Mouse (Mus musculus): ENCODE data around the gene Slfn2. TPM values are rescaled to one million over a fixed set of nuclear protein-coding genes. Genes with fewer than 3 reads are reported as not detected.

The Slfn2 gene
- polyA plus RNA-seq (2012; rRNA removed): 3.1 and 4.6 TPM in 2 replicates

DNA sequence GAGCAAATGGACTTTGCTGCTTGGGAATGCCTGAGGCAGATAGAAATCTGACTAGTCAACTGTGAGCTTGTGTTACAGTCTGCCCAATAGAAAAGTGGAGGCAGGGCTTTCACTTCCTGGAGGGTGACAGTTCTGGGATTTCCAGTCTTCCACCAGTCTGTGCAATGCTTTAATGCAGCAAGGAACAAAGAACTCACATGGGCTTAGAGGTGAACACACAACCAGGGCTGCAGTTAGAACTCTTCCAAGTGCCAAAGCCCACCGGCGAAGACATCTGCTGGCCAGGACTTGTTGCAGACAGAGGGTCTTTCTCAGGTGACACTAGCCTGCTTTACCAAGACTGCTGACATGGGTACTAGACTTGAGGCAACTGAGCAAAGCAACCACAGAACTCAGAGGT lies at the start of gene Slfn2:
Gene Slfn2 (plus strand): TSS at position 167 of the 400 bp plus-strand sequence.

DNA sequence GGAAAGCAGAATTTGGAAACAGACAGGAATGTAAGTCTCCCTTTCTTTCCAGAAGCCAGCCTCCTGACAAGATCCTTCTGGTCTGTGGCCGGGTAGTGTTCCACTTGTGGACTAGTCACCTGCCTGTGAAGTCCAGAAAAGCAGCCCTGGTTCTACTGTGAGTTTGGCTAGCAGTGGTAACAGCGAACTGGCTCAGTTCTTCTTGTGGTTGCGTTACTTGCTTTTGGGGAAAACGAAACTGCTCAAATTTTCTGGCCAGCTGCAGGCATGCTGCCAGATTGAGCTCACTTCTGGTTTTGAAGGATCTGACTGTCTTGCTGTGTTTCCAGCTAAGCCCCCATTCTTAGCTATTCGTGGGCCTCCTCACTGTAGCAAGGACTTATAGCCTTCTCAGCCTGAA lies 44.3 kb upstream of the Slfn2 start, which contains the start of gene Slfn8:
Gene Slfn8 (minus strand): TSS at position 190 of the 400 bp plus-strand sequence.

DNA sequence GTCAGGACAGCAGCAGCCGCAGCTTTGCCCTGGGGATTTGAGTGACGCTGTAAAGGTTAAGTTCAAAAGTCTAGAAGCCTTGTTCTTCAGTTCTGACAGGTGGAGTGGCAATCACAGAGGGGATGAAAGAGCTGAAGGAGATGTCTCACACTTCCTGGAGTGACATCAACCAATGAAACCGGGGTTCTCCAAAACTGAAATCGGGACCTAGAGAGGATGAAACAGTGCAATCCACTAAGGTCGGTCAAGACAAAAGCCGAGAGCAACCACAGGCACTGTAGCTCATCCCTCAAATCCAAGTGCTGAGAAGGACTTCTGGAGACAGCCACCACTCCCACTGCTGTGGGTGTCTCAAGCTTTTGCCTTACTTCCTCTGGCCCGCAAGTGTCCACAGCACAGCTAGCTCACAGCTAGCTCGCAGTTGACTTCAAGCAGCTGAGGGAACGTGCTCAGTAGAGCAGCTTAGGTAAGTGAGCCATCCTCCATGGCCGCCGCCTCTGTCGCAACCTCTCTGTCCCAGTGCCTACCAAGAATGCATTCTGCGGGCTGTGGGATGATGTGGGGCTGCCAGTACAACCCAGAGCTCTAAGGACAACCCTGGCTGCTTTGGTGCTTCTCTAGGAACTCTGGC lies 51.8 kb downstream of the Slfn2 start, which contains the start of gene Slfn1:
Gene Slfn1 (plus strand): TSS at position 253 of the 631 bp plus-strand sequence.

Other genes starting within 250 kb of the Slfn2 start
- gene Rffl, start 193.9 kb upstream of the Slfn2 start, polyA plus RNA-seq (2012; rRNA removed): 11.4 and 14.6 TPM in 2 replicates
- 2.7 and 3.3 TPM in 2 replicates for gene Rad51d, start 174.5 kb upstream of the Slfn2 start, polyA plus RNA-seq (2012; rRNA removed)
- gene Fndc8, start 173.0 kb upstream of the Slfn2 start, polyA plus RNA-seq (2012; rRNA removed): 0.06 and 0.08 TPM in 2 replicates
- 24.3 and 27.1 TPM in 2 replicates for gene Nle1, start 156.7 kb upstream of the Slfn2 start, polyA plus RNA-seq (2012; rRNA removed)
- gene Unc45b, start 154.6 kb upstream of the Slfn2 start, polyA plus RNA-seq (2012; rRNA removed): 0.22 and 0.78 TPM in 2 replicates
- 0.69 and 1.2 TPM in 2 replicates for gene Slfn5, start 113.8 kb upstream of the Slfn2 start, polyA plus RNA-seq (2012; rRNA removed)
- gene Slfn9, start 73.3 kb upstream of the Slfn2 start, polyA plus RNA-seq (2012; rRNA removed): 4.3 and 5.4 TPM in 2 replicates
- 0.26 and 0.45 TPM in 2 replicates for gene Slfn8, start 44.3 kb upstream of the Slfn2 start, polyA plus RNA-seq (2012; rRNA removed)
- 0.21 TPM in 2 replicates for gene Slfn1, start 51.7 kb downstream of the Slfn2 start, polyA plus RNA-seq (2012; rRNA removed)
- 0.36 and 0.60 TPM in 2 replicates for gene Slfn4, start 110.1 kb downstream of the Slfn2 start, polyA plus RNA-seq (2012; rRNA removed)
- 2.5 and 3.2 TPM in 2 replicates for gene Slfn3, start 126.2 kb downstream of the Slfn2 start, polyA plus RNA-seq (2012; rRNA removed)
- 15.2 and 18.5 TPM in 2 replicates for gene Slfn14, start 221.6 kb downstream of the Slfn2 start, polyA plus RNA-seq (2012; rRNA removed)
- gene Ap2b1, start 233.9 kb downstream of the Slfn2 start, polyA plus RNA-seq (2012; rRNA removed): 10.8 and 13.3 TPM in 2 replicates
- gene Pex12, start 237.5 kb downstream of the Slfn2 start, polyA plus RNA-seq (2012; rRNA removed): 3.1 and 3.7 TPM in 2 replicates